Mouse (Mus musculus) heart, postnatal 0 days (tissue): ENCODE results near the gene Grap2.

ENCODE experiments used
- CTCF ChIP-seq: IDR thresholded peaks from 2 replicates; pipeline ENCODE4 v1.5.1; 2016; ENCODE audit warnings: antibody characterized with exemption, control low read depth, low read depth
- EP300 ChIP-seq: IDR thresholded peaks from 2 replicates; pipeline ENCODE4 v1.6.1; 2016; ENCODE audit warnings: antibody characterized with exemption, low read depth

GRCm38 (mm10) chr15:80599843-80600242, 27.4 kb downstream of the Grap2 start:
- TF ChIP-seq CTCF (no peak), EP300 (no peak)
